Mouse (Mus musculus) Patski (cell line): ENCODE data around the gene Shmt1. TPM values are rescaled to one million over a fixed set of nuclear protein-coding genes. Genes with fewer than 3 reads are reported as not detected.

Experiments
- ATAC-seq: fragments of 100-300 bp; one replicate; pipeline ENCODE4 v1.8.0; 2021
- CTCF ChIA-PET: fragments of 350-600 bp; sonication (Branson Sonifier 250); formaldehyde crosslinking; loops from one replicate; lab custom pipeline; 2022; ENCODE audit warnings: inconsistent platforms; lab: Charles Lee
- POLR2A ChIA-PET: fragments of 350-600 bp; sonication (Branson Sonifier 250); formaldehyde crosslinking; loops from one replicate; lab custom pipeline; 2022; ENCODE audit warnings: antibody characterized with exemption, inconsistent platforms; lab: Charles Lee
- DNase-seq: peaks from one replicate; pipeline ENCODE4 v3.0.0-alpha.2; 2011; ENCODE audit warnings: low read depth, low spot score
- H3K27me3 ChIP-seq: fragments of 371-371 bp; one replicate; pipeline ENCODE4 v1.5.1; 2021
- CTCF ChIP-seq: fragments of 100-300 bp; IDR thresholded peaks from one replicate; pipeline ENCODE4 v1.5.1; 2021
- in situ Hi-C: fragments of 300-500 bp; cut with MboI; formaldehyde crosslinking; loops from 3 replicates; pipeline ENCODE4 v1.11.1; 2018; ENCODE audit warnings: low pct_unique_long_range_greater_than_20kb, mixed read lengths
- polyA plus RNA-seq: library from polyadenylated mRNA; unstranded; gene quantifications from one replicate; pipeline ENCODE4 v1.2.3, GENCODE M21; 2021

Gene Shmt1
- polyA plus RNA-seq, 1 experiment from 2014 or later, result 25.0 TPM

DNA sequence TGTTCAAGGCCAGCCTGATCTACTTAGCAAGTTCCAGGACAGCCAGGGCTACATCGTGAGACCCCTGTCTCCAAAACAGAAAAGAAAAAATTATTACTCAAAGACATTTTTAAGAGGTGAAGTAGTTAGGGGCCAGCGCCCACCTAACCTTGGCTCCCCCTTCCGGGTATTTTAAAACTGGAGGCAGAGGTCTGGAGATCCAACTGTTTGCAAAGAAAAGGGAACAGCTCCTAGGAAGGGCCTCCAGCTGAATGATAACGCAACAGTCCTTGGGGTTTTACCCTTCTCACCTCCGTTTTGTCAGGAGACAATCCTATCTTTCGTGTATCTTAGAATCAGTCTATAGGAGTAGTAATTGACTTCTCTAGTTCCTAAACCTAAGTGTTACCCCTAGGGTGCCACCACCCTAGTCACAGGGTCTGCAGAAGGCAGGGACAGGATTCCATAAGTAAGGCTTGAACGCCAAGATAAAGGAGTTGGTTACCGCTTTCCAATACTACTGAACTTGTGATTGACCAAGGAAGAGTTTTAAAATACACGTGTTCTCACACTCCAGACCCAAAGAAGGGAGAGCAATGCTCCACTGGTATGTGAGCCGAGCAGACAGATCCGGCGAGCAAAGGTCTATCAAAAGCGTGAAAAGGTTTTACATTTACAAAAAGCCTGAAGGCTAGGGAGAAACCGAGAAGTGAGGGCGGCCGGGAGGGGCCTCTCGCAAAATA, 35.2 kb downstream of the Shmt1 start:
- ATAC-seq, result peak; percentile 6
- POLR2A ChIA-PET, result interaction anchor here (1.4 kb wide), 1 partner anchor 11 kb away, joined by 3 read pairs; no protein-coding TSS in a partner anchor

DNA sequence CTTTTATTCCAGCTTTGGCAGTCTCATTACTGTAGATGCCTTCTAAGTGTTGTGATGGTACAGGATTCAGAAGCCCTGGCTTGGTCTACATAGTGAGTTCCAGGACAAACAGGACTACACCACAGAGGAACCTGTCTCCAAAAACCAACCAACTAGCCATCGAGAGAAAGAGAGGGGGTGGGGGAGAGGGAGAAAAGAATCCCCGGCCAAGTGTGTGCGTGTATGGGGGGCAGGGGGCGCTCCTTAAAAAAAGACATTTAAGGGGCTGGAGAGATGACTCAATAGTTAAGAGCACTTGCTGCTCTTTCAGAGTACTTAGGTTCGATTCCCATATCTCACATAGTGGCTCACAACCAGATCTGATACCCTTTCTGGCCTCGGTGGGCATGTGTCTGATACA, 35.9 kb downstream of the Shmt1 start:
- in situ Hi-C loops, result loop anchor here (5.0 kb wide), 1 partner anchor 78 kb away; the partner anchor contains the start of gene Llgl1
- no peaks in the 10 kb centered on the region for H3K27me3 ChIP-seq
- ATAC-seq, result no peak
- TF ChIP-seq CTCF, result no peak
- CTCF ChIA-PET, result interaction anchor here (0.9 to 1.0 kb wide), 2 partner anchors 14 to 36 kb away, joined by 3 read pairs; partner anchors contain the start of gene Shmt1
- no peak for DNase-seq
- POLR2A ChIA-PET, result interaction anchor here (1.4 kb wide), 1 partner anchor 12 kb away, joined by 3 read pairs; no protein-coding TSS in a partner anchor

More for the DNA sequence above, 35.2 kb downstream of the Shmt1 start:
- DNase-seq, result peak; percentile 25
- H3K27me3 ChIP-seq, result no peaks in the 10 kb centered on the region
- in situ Hi-C loops, result loop anchor here (5.0 kb wide), 1 partner anchor 79 kb away; the partner anchor contains the start of gene Llgl1
- no peak for TF ChIP-seq CTCF
- CTCF ChIA-PET, result interaction anchor here (1.0 kb wide), 1 partner anchor 35 kb away, joined by 3 read pairs; the partner anchor contains the start of gene Shmt1

DNA sequence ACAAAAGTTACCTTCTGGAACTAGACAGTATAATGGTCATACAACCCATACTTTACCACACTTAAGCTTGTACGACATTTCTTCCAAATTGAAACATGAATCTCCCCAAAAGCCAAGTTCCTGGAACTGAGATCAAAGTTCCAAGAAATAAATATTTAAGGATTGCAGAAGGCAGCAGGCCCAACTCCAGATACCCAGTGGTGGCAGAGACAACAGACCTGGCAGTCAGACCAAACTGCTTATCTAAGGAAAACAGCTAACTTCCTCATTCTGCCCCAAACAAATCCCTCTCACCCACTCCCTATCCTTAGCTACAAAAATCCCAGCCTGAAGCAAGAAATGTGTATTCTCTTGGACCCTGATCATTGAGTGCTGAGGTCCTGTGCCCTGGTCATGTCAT, 36.7 kb downstream of the Shmt1 start:
- in situ Hi-C loops, result loop anchor here (5.0 kb wide), 1 partner anchor 78 kb away; the partner anchor contains the start of gene Llgl1
- DNase-seq, result no peak
- TF ChIP-seq CTCF, result no peak
- CTCF ChIA-PET, result interaction anchor here (0.9 to 1.7 kb wide), 3 partner anchors 13 to 53 kb away, joined by 3 to 5 read pairs (median 3); no protein-coding TSS in a partner anchor
- POLR2A ChIA-PET, result interaction anchor here (1.3 kb wide), 1 partner anchor 12 kb away, joined by 3 read pairs; no protein-coding TSS in a partner anchor
- no peak for ATAC-seq
- H3K27me3 ChIP-seq, result no peaks in the 10 kb centered on the region

DNA sequence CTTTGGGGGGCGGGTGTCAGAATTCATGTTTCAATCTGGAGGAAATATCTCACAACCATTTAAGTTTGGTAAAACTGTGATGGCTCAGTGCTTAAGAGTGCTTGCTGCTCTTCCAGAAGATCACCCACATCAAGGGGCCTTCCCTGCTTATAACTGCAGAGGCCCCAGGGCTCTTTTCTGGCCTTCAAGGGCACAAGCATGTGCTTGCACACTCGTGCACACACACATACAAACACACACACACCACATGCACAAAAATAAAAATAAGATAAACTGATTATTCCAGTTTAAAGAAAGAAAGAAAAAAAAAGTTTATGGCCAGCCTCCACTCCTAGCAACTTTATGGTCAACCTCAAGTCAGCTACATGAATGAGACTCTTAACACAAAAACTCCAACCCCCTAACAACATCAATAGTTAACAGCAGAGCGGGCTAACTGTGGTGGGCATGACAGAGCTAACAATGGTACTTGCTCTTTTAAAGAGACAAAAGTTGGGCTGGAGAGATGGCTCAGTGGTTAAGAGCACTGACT, 37.3 kb downstream of the Shmt1 start:
- in situ Hi-C loops, result no loop called here
- ATAC-seq (no peak), DNase-seq (no peak)
- POLR2A ChIA-PET, result interaction anchor here (1.3 kb wide), 1 partner anchor 13 kb away, joined by 3 read pairs; no protein-coding TSS in a partner anchor
- TF ChIP-seq CTCF, result no peak
- CTCF ChIA-PET, result interaction anchor here (0.9 to 1.7 kb wide), 2 partner anchors 28 to 53 kb away, joined by 3 to 5 read pairs; no protein-coding TSS in a partner anchor
- H3K27me3 ChIP-seq, result no peaks in the 10 kb centered on the region

DNA sequence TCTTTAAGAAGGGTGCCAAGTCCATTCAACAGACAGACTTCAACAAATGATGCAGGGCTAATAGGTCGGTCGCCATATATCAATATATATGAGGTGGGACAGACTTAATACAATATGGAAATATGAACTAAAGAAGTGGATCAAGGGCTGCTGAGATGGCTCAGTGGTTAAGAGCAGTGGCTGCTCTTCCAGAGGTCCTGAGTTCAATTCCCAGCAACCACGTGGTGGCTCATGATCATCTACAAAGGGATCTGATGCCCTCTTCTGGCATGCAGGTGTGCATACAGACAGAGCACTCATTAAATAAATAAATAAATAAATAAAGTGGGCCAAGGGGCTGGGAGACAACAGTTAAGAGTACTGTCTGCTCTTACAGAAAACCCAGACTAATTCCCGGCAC, 39.4 kb downstream of the Shmt1 start:
- CTCF ChIA-PET, result no interaction called here
- H3K27me3 ChIP-seq, result no peaks in the 10 kb centered on the region
- DNase-seq (no peak), ATAC-seq (no peak)
- POLR2A ChIA-PET, result no interaction called here
- no peak for TF ChIP-seq CTCF
- in situ Hi-C loops, result no loop called here

DNA sequence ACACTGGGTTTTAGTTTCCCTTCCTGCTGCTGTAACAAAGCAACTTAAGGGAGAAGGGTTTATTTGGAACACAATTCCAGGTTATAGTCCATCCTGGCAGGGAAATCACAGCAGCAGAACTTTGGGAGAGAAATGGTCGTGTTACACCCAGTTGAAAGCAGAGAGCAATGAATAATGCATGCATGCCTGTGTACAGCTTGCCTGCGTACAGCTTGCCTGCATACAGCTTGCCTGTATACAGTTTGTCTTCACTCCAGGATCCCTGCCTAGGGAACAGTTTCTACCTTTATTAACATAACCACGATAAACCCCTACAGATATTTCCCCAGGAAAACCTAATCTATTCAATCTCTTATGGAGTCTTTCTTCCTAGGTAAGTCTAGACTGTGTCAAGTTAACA, 40.7 kb downstream of the Shmt1 start:
- in situ Hi-C loops, result no loop called here
- H3K27me3 ChIP-seq, result no peaks in the 10 kb centered on the region
- no peak for TF ChIP-seq CTCF
- no peak for ATAC-seq
- ChIA-PET POLR2A (no interaction called here), CTCF (interaction anchor here (0.9 to 1.4 kb wide), 2 partner anchors 9 to 42 kb away, joined by 4 read pairs; no protein-coding TSS in a partner anchor)
- DNase-seq, result no peak

DNA sequence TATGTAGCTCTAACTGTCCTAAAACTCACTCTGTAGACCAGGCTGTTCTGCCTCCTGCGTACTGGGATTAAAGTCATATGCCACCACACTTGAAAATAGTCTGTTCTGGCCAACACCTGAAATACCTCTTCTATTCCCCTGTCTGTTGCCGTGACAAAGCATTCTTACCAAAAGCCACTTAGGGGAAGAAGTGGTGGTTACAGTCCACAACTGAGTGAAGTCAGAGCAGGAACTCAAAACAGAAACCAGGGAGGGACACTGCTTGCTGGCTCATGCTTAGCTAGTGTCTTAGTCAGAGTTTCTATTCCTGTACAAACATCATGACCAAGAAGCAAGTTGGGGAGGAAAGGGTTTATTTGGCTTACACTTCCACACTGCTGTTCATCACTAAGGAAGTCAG, 42.2 kb downstream of the Shmt1 start:
- ATAC-seq, result no peak
- no peak for DNase-seq
- CTCF ChIA-PET, result interaction anchor here (0.7 kb wide), 1 partner anchor 17 kb away, joined by 3 read pairs; no protein-coding TSS in a partner anchor
- no peak for TF ChIP-seq CTCF
- no peaks in the 10 kb centered on the region for H3K27me3 ChIP-seq
- POLR2A ChIA-PET, result interaction anchor here (0.6 kb wide), 2 partner anchors 18 to 420 kb away, joined by 3 to 4 read pairs; no protein-coding TSS in a partner anchor
- in situ Hi-C loops, result no loop called here

DNA sequence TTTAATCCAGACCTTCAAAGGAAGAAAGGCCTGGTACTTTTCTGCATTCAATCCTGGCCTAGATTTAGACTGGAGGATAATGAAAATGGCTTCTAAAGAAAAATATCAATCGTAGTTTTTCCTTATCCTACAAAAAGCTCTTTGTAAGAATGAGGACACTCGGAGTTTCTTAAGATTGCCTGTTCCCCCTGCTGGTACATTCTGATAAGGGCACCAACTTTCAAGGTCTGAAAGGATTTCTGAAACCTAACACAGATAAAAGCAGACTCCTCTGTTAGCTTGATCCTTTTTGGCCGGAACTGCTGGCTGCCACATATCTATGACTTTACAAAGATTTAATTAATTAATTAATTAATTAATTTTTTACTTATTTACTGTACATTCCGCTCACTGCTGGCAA, 44.5 kb downstream of the Shmt1 start:
- no peak for DNase-seq
- in situ Hi-C loops, result no loop called here
- POLR2A ChIA-PET, result interaction anchor here (0.7 kb wide), 1 partner anchor 10 kb away, joined by 5 read pairs; no protein-coding TSS in a partner anchor
- no peaks in the 10 kb centered on the region for H3K27me3 ChIP-seq
- no peak for ATAC-seq
- no peak for TF ChIP-seq CTCF
- CTCF ChIA-PET, result no interaction called here

DNA sequence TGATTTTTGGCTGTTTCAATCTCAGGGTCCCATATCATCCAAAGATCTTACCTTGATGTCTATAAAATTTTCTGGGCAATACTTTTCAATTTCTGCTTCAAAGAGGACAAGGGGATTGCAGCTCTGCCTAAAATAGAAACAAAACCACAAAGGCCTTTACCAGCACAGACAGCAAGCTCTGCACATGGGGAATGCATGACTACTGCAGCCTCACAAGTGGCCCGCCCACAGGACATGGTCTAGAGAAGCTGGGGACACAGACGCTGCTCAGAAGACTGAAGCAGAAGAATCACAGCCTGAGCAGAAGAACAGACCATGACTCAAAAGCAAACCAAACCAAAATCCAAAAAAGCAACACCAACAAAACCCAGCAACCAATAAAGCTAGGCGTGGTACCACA, 49.8 kb downstream of the Shmt1 start:
- no peaks in the 10 kb centered on the region for H3K27me3 ChIP-seq
- DNase-seq (peak; percentile 49), ATAC-seq (peak; percentile 35)
- in situ Hi-C loops, result no loop called here
- TF ChIP-seq CTCF, result no peak
- ChIA-PET POLR2A (interaction anchor here (1.6 kb wide), 1 partner anchor 27 kb away, joined by 4 read pairs; no protein-coding TSS in a partner anchor), CTCF (interaction anchor here (0.8 to 1.5 kb wide), 2 partner anchors 10 to 13 kb away, joined by 3 to 4 read pairs; no protein-coding TSS in a partner anchor)

DNA sequence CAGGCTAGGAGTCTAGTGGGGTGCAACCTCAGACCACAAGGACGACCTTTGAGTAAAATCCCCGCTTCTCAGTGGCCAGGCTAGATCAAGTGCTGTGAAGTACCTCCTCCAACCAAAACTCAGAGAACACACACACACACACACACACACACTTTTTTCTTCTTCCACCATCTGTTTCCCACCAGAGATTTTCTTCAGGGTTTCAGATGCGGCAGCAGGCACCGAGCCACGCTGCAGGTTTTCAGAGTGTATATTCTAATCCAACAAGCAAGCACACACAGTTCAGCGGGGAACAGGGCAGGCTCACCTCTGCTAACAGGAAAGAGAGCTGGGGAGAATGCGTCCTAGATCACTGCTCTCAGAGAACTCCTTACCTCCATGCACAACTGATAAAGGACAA, 55.9 kb downstream of the Shmt1 start:
- H3K27me3 ChIP-seq, result no peaks in the 10 kb centered on the region
- CTCF ChIA-PET, result no interaction called here
- DNase-seq (no peak), ATAC-seq (no peak)
- in situ Hi-C loops, result no loop called here
- POLR2A ChIA-PET, result no interaction called here
- no peak for TF ChIP-seq CTCF
